Mouse (Mus musculus) layer of hippocampus, postnatal 25 days (tissue): ENCODE measurements around the gene Pde3a. TPM values are rescaled to one million over a fixed set of nuclear protein-coding genes. Genes with fewer than 3 reads are reported as not detected.

Experiments
- DNase-seq, 2 experiments: peaks; one replicate each; pipeline ENCODE4 v3.0.0; 2022; ENCODE audit warnings: mixed read lengths in 2 of 2, low spot score in 1 of 2; ENCODE audit errors: extremely low spot score in 1 of 2
- total RNA-seq, 2 experiments: library from RNA; stranded (reverse); gene quantifications; 2 replicates each; pipeline ENCODE4 v1.2.3; 2021

Pde3a gene
- total RNA-seq, 2 experiments from 2014 or later: 2.2 to 3.0 TPM

DNA sequence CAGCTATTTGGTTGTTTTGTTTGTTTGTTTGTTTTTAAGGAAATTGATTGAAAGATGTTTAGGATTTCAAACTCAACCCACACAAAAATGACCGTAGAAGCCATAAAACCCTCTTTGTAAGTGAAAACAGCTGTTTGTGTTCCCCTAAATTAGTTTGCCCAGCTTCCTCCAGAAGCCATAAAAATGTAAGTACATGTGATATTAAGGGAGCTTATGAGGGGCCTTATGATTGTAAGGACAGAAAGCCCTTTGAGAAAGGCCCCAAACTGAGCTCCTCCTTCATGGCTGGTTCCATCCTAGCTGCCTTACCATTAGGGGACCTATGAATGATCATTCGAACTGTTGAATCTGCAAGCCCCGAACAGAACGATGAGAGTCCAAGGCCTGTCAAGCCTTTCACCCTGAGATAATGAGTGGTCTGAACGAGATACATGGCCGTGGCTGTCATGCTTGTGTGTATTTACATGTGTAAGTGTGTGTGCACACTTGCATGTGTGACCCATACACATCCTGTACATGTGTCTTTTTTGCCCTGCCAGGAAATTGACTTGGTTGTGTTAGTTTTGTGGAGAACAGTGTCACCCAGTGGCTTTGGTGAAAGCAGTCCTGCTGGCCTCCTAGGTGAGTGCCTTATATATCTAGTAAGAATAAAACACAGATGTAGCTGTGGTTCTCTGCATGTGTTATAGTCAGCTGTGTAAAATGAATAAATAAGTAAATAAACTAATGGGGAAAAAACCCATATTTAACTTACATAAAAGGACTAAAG lies 8.5 kb downstream of the Pde3a start:
- DNase-seq: no peak

- DNase-seq: no peak
These were observed 16.2 kb downstream of the Pde3a start for GRCm38 (mm10) chr6:141265257-141265656.

DNA sequence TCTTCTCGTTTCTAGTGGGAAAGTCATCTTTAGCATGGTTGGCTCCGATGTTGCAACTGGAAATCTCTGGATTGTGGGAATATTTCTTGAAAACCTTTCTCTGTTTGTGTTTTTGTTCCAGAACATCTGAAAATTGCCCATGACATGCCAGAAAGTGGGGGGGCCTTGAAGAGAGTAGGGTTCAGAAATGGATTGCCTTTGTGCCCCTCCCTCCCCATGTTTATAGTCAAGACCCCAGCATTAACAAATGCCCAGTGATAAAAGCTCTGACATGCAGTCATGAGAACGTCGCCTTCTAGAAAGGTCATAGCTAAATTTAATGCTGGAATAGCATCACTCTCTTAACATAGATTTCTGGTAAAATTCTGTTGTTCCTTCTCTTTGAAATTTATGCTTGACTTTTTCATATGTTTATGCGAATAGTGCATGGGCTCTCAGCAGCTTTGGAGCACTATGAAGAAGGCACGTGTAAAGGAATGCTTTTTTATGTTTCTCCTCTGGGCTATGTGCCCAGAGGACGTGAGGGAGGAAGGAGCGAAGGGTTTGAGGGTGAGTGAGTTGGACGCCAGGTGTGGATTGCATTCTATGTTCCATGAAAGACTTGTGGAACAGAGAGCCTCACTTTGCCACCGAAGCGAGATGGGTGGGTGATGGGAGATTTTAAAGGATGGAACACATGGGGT lies 19.0 kb downstream of the Pde3a start:
- no peak for DNase-seq

DNA sequence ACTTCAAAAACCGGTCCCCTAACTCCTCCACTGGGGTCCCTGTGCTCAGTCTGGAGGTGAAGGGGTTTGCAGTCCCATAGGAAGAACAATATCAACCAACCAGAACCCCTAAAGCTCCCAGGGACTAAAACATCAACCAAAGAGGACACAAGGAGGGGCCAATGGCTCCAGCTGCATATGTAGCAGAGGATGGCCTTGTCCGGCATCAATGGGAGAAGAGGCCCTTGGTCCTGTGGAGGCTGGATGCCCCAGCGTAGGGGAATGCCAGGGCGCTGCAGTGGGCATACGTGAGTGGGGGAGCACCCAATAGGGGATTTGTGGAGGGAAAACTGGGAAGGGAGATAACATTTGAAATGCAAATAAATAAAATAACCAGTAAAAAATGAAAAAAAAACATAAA lies 19.8 kb downstream of the Pde3a start:
- DNase-seq: no peak

DNA sequence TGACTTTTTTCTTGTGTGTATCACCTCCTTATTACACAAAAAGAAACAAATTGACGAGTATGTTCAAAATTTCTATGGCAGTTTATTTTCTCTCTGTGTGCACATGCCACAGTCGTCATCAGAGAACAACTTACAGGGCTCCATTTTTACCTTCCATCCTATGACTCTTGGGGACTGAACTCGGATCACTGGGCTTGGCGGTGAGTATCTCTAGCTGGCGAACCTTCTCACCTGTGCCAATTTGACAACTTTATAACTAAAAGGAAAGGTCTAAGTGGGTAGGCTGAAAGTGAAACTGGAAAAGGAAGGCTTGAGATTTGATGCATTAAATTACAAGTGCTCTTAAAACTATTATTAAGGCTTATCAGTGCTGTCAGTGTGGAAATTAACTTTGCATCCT lies 22.1 kb downstream of the Pde3a start:
- no peak for DNase-seq

GRCm38 (mm10) chr6:141271579-141271978 lies 22.5 kb downstream of the Pde3a start:
- DNase-seq: no peak

DNA sequence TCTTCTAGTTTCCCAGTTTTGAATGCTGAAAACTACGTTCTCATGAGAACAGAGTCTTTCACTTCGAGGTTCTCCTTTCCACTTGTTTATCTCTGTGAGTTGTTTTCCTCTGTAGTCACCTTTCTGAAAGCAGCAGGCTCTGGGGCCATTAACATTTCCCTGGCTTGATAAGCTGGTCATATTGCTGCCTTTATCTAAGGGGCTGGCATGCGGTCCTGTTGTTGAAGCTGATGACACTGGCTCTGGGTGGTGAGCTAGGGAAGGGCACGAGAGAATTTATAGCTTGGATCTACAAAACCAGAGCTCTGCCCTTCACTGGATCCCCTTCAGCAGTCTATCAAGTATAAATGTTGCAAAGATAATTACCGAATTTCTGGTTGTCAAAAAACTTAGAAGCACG lies 24.6 kb downstream of the Pde3a start:
- DNase-seq: no peak

- DNase-seq: no peak
These were observed 32.6 kb downstream of the Pde3a start for GRCm38 (mm10) chr6:141281685-141282084.

DNA sequence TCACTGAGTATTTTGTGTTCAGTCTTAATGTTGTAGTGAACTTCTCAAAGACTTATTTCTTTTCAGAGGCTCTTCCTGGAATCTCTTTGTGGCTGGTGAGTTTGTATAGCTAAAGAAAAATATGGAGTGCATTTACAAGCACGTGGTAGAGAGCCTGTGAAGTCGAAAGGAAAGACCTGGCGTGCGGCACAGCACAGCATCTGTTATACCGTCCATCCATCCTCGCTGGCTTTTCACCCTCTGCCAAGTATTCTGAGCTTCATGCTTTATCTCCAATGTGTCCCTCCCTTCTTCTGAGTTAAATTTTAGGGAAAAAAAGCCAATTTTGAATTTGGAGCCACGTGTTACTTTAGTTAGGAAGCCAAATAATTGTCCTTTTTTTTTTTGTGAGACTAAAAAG lies 33.7 kb downstream of the Pde3a start:
- DNase-seq: no peak

DNA sequence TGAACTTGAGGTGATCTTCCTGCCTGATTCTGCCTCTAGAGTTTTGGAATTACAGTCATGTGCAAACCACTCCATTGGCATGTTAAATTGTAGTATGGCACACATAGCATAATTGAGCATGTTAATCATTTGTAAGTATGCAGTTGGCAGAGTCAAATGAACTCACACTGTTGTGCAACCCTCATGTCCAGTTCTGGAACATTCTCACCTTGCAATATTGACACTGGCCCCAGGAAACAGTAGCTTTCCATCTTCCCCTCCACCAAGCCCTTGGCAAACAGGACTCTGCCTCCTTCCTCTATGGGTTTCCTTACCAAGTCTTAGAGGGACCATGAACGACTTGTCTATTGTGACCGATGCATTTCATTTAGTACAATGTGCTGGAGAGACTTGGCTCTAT lies 42.1 kb downstream of the Pde3a start:
- DNase-seq: no peak

DNA sequence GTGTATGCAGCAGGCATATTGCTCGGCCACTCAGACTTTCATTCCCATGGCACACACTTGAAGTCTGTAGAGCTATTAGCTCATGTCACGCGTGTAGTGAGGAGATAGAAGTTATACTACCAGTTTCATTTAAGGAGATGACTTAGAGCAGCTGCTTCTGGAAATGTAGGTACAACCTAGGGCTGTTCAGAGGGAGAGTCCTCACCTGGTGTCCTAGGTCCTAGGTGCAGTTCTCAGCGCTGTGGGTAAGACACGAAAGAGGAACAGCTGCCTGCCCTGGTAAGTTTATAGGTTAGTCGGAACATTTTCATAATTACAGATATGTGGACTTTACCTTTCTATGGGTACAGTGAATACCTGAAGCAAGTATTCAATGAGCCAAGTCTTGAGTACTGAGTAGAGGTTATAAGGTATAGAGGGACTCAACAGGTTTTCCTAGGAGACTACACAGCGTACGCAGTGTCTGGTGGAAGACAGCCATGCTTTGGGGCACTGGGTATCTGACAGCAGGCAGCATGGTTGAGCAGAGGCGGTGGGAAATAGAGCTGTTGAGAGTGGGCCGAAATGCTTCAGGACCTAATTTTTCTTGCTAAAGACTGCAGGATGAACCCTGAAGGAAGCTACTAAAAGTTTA lies 43.9 kb downstream of the Pde3a start:
- DNase-seq: no peak

DNA sequence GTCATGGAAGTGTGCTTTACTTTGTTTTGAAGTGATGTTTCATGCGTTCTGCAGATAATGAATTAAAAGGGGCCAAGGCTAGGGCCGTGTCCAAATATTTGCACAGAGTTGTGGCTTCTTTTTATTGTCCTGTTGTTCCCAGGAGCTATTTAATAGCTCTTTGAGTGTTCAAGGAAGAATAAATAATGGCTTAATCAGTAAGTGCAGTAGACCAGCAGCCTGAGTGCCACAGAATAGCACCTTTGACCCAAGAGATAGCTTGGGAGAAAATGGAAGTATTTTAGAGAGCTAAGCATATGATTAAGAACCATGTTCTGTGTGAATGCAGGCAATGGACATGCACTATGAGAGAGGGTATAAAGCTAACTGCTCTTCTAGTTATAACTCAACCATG lies 44.4 kb downstream of the Pde3a start:
- no peak for DNase-seq

GRCm38 (mm10) chr6:141295264-141295663 lies 46.2 kb downstream of the Pde3a start:
- no peak for DNase-seq

- no peak for DNase-seq
These were observed 53.0 kb downstream of the Pde3a start for GRCm38 (mm10) chr6:141301750-141302748.

GRCm38 (mm10) chr6:141302842-141303241 lies 53.8 kb downstream of the Pde3a start:
- no peak for DNase-seq

DNA sequence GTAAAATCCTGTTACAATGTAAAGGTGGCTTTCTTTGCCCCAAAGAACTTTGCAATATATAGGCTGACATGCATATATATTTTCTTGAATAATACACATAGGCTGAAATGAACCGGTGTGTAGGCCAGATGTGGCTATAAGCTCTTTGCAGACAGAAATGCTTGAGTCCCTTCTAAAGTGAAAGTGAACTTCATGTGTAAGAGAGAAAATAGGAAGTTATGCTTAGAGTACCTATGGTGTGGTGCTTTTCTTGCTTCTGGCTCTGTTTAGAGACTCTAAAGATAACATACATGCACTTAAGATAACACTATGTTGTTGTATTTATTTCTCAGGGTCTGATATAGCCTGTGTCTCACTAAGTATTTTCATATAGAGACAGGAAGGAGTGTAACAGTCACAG lies 58.3 kb downstream of the Pde3a start:
- DNase-seq: no peak

- no peak for DNase-seq
These were observed 59.4 kb downstream of the Pde3a start for GRCm38 (mm10) chr6:141308451-141308850.

DNA sequence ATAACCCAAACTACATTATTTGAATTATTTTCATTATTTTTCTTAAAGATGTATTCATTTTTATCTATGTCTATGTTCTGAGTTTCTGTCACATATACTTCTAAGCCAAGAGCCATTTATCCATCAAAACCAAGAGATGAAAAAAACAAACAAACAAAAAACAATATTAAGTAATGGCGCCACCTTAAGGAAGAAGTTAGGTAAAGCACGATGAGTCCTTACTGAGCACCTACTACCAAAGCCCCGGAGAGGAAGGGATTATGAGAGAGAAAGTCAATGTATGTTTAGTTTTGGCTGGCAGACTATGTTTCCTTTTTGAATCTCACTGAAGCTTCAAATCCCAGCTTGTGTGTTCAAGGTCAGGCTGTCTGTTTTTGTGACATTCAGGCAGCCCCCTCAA lies 60.8 kb downstream of the Pde3a start:
- no peak for DNase-seq

DNA sequence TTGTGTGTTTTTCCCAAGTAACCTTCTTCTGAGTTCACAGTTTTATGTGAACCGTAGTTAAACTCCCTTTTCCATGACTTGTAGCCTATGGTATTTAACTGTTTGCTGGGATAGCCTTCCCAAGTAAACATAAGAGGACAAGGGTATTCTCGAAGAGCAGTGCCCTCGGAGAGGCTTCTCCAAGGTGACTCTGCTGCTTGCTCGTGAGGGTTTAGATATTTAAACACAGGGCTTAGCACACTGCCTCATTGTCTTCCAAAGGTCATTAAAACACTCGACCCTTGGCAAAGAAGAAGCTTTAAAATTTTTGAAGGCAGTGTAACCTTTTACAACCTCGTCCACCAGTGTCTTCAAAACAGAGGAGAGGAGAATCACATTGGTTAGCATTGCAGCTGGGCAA lies 61.3 kb downstream of the Pde3a start:
- no peak for DNase-seq

DNA sequence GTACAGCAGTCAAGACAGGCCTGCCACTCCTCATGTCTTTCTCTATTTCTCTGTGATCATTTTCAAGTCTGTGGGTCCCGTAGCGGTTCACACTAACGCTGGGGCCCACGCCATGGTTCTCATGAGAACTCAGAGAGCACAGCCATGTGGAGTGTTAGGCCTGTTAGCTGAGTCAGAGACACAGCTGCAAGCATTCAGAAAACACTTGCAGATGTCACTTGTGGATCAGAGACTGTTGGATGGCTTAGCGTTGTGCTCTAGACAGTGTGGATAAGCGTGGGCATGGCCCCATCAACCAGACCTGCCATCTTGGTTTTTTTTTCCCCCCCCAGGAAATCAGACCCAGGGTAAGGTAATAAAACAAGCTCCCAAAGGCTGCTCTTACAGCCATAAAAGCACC lies 62.5 kb downstream of the Pde3a start:
- no peak for DNase-seq

DNA sequence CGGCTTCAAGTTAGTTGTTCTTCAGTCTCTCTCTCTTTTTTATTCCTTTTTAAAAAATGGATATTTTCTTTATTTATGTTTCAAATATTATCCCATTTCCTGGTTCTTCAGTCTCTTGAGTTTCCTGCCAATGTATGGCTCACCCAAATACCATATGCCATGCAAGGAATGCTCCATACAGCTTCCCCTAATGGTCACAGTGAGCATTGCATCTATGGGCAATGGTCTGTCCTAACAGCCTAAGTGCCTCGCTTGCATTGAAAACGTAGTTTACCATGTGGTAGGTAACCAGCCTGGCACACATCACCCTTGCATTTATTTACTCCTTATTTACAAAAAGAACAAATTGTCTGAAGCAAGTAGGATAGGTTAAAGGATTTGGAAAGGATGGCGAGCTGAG lies 64.0 kb downstream of the Pde3a start:
- no peak for DNase-seq
